Mouse (Mus musculus) megakaryocyte, adult 5-6 weeks (primary cell): ENCODE results near the gene Hectd4. TPM values are rescaled to one million over a fixed set of nuclear protein-coding genes. Genes with fewer than 3 reads are reported as not detected.

Experiments
- ATAC-seq: 2 replicates; pipeline ENCODE4 v1.8.0; 2016; ENCODE audit warnings: mild to moderate bottlenecking, inconsistent platforms; ENCODE audit not compliant: poor library complexity, severe bottlenecking
- total RNA-seq, 2 experiments: library from RNA; stranded (forward) in 1 of 2; stranded (reverse) in 1 of 2; fragments of 153-499, 151-499 nt in 1 of 2; fragments of 221-1000, 200-1000 nt in 1 of 2; gene quantifications; 2 replicates each; pipeline versions ENCODE4 v1.2.3 to v1.2.4; 2015 to 2017

The Hectd4 gene
- total RNA-seq, 2 experiments from 2014 or later: 8.6 to 12.0 TPM

DNA sequence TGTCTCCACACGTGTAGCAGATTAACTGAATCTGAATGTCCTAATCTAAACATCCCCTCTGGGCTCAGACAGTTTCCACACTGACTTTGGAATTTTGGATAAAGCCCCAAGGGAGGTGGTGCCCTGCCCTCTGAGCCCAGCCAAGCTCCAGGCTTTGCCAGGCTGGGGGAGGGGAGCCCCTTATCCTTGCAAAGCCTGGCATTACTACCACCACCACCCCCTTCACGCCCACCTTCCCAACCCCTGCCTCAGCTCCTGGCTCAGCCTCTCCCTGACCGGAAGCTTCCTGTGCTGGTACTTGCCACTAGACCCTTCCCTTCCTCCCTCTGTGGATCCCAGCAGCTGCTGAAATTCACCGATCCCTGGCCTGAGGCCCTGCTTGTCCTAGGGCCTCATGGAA lies 167.1 kb downstream of the Hectd4 start:
- no peak for ATAC-seq

GRCm38 (mm10) chr5:121389106-121389505 lies 169.1 kb downstream of the Hectd4 start:
- no peak for ATAC-seq

GRCm38 (mm10) chr5:121389691-121390090 lies 169.7 kb downstream of the Hectd4 start:
- no peak for ATAC-seq

- no peak for ATAC-seq
Measured at GRCm38 (mm10) chr5:121392667-121393380, 172.8 kb downstream of the Hectd4 start.

GRCm38 (mm10) chr5:121393402-121393801 lies 173.4 kb downstream of the Hectd4 start:
- ATAC-seq: no peak

DNA sequence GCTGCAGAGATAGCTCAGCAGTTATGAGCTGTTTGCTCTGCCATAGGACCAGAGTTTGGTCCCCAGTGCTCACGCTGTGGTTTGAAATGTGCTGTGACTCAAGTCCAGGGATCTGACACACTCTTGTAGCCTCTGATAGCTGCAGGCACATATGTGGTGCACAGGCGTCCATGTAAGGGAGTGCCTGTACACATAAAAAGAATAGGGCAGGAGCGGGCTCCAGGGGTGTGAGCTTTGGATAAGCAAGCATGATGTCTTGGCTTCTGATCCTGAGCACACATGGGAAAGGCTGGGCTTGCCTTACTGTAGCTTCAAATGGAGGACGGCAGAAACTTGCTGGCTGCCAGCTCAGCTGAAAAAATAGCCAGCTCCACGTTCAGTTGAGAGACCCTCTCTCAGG lies 175.6 kb downstream of the Hectd4 start:
- no peak for ATAC-seq

DNA sequence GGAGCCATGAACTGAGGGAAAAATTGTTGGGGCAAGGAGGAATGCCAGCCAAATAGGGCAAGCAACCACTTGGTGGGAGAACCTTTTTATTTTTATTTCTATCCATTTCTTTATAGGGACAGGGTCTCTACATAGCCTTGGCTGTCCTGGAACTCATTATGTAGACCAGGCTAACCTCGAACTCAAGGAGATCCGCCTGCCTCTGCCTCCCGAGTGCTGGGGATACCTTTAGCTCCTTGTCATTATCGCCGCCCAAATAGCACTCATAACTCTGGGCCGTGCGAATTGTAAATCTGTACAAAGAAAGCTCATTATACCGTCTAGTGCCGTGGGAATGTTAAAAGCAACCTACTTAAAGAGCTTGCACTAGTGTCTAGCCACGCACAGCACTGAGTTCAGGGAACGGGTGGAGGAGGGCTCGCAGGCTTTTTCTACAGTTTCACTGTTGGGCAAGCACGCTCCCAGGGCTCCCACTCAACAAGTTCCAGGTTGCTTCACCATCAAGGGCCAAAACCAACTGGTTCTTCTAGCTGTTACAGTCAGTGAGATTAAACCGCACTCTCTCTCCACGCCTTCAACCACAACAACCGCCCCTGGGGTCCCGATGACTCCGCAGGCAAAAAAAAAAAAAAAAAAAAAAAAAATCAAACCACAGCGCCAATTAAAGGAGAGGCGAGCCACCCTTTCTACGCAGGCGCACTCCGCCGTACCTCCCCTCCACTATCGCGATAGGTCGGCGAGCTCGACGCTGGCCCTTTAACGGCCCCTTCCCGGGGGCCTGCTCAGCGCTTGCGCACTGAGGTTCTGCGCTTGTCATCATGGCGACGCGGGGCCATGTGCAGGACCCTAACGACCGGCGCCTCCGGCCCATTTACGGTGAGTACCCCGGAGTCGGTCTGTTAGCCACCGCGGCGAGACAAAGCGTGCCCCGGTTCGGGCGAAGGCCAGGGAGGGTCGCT lies 177.4 kb downstream of the Hectd4 start, which contains the start of gene Naa25:
TSS of gene Naa25 (plus strand) at position 750 of the 959 bp plus-strand sequence.
- ATAC-seq: peak; percentile 88

DNA sequence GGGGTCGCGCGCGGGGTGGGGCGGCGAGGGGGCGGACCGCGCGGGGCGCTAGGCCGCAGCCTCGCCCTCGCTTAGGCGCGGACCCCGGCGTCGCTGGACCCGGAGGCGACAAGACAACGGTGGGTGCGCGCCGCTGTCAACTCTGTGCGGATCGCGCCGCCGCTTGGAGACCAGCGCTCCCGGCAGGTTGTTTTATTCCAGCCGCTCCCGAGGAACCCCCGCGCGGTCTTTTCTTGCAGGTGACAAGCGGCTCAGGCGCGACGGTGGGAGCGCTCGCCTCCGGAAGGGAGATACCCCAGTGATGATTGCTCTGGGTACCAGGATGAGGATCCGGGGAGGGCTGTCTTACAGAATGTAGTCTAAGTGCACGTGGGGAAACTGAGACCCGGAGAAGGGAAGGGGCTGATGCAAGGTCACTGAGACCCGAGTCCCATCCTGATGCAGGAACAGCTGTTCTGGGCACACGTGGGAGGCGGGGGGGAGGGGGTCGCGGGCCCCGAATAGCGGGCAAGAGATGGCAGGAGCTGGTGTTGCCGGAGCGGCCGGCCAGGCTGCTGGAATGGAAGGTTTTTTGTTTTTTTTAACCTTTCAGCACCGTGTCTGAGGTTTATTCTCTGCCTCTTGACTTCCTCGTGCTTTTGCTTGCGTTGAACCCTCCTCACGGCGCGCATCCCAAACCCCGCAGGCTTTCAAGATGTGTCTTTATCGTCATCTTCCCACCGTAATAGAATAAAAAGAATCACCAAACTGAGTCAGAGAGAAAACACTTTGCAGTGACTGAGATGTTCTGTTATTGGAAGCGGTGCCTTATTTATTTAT lies 178.3 kb downstream of the Hectd4 start:
- ATAC-seq: peak; percentile 4; the same call in 1 of the 2 replicates

DNA sequence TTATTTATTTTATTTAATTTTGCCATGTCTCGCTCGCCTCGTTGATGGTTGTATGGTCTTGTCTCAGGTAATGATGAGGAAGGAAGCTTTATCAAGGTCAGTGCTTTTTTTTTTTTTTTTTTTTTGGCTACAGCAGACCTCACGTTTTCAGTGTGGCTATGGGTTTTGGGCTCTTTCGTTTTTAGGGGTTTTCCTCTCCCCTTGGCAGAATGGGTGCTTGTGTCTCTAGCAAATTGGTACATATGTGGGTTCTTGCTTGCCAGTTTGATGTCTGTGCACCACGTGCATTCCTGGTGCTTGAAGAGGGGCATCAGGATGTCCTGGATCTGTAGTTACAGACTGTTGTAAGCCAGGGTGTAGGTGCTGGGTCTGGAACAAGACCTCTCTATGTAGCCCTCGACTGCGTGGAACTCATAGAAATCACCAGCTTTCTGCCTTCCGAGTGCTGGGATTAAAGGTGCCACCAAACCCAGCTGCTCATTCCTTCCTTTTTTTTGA lies 179.0 kb downstream of the Hectd4 start:
- no peak for ATAC-seq

- no peak for ATAC-seq
Measured at GRCm38 (mm10) chr5:121399540-121399939, 179.5 kb downstream of the Hectd4 start.

DNA sequence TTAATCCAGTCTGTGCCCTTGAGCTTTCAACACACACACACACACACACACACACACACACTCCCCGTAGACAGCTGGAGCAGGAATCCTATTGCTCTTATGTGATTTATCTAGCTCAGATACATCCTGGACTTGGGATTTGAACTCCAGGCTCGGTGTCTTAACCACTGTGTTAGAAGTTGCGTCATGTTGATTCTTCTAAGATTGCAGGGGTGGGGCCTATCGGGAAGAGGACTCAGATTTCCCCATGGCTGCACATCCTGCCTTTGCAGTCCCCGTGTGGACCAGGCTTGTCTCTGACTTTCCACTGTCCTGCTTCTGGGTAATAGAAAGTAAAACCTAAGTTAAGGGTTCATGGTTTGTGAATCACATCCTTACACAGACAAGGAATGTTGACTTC lies 180.0 kb downstream of the Hectd4 start:
- ATAC-seq: peak; percentile 20; the same call in 1 of the 2 replicates

DNA sequence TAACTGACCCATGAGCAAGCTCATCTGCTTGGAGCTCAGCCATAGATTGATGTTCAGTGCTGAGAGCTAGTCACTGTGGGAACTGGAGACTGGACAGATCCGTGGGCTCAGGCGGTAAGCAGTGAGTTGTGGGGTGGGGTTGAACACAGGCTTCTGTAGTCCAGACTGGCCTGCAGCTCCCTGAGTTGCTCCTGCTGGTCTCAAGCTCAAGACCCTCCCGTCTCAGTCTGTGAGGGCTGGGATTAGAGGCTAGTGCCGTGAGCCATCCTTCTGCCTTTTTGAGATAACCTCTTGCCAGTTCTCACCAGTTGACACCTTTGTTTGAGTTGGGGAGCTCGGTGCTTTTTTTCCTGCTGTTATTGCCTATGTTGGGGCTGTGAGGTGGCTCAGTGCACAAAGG lies 180.8 kb downstream of the Hectd4 start:
- no peak for ATAC-seq

DNA sequence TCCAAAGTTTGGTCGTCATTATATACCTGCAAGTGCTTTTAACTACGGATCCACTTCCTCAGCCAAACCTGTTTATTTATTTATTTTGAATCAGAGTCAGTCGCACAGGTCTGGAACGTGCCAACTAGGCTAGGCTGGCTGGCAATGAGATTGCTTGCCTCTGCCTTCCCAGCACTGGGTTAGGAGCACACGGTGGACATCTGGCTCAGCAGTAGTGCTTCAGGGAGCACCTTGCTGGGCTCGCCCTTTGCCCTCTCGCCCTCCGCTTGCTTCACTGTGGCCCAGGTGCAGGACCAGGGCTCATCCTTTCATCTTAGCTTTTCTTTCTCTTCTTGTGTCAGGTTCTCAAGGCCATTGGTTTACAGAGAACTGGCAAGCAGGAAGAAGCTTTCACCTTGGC lies 187.8 kb downstream of the Hectd4 start:
- no peak for ATAC-seq

- no peak for ATAC-seq
Measured at GRCm38 (mm10) chr5:121410975-121411374, 191.0 kb downstream of the Hectd4 start.

Other genes starting within 250 kb of the Hectd4 start
- 0.18 TPM in 1 of 2 replicates, not detected in the other for gene Rph3a, start 210.1 kb upstream of the Hectd4 start, total RNA-seq (2015)
- gene Rph3a, start 210.1 kb upstream of the Hectd4 start, total RNA-seq (2017): not detected in 2 replicates
- gene Ptpn11, start 28.8 kb upstream of the Hectd4 start, total RNA-seq (2015): 20.1 and 20.2 TPM in 2 replicates
- gene Ptpn11, start 28.8 kb upstream of the Hectd4 start, total RNA-seq (2017): 37.8 and 40.9 TPM in 2 replicates
- gene Rpl6, start 15.7 kb upstream of the Hectd4 start, total RNA-seq (2015): 1,545 and 1,566 TPM in 2 replicates
- 945 and 954 TPM in 2 replicates for gene Rpl6, start 15.7 kb upstream of the Hectd4 start, total RNA-seq (2017)
- 77.9 and 78.1 TPM in 2 replicates for gene Trafd1, start 165.4 kb downstream of the Hectd4 start, total RNA-seq (2015)
- gene Trafd1, start 165.4 kb downstream of the Hectd4 start, total RNA-seq (2017): 92.5 and 94.1 TPM in 2 replicates
- 13.3 and 17.9 TPM in 2 replicates for gene Naa25, start 177.7 kb downstream of the Hectd4 start, total RNA-seq (2015)
- gene Naa25, start 177.7 kb downstream of the Hectd4 start, total RNA-seq (2017): 25.6 and 32.2 TPM in 2 replicates
- not detected in 2 replicates for gene Tmem116, start 231.7 kb downstream of the Hectd4 start, total RNA-seq (2015)
- gene Tmem116, start 231.7 kb downstream of the Hectd4 start, total RNA-seq (2017): not detected in 2 replicates
- 266 and 273 TPM in 2 replicates for gene Erp29, start 232.3 kb downstream of the Hectd4 start, total RNA-seq (2015)
- gene Erp29, start 232.3 kb downstream of the Hectd4 start, total RNA-seq (2017): 936 and 1,238 TPM in 2 replicates